Mouse (Mus musculus): ENCODE data around the gene Galnt15.
"Not testable (repeated sequence)": the region's sequence is repeated elsewhere in the genome, so short reads cannot be mapped to it uniquely, and the experiment has no call there.

The Galnt15 gene

DNA sequence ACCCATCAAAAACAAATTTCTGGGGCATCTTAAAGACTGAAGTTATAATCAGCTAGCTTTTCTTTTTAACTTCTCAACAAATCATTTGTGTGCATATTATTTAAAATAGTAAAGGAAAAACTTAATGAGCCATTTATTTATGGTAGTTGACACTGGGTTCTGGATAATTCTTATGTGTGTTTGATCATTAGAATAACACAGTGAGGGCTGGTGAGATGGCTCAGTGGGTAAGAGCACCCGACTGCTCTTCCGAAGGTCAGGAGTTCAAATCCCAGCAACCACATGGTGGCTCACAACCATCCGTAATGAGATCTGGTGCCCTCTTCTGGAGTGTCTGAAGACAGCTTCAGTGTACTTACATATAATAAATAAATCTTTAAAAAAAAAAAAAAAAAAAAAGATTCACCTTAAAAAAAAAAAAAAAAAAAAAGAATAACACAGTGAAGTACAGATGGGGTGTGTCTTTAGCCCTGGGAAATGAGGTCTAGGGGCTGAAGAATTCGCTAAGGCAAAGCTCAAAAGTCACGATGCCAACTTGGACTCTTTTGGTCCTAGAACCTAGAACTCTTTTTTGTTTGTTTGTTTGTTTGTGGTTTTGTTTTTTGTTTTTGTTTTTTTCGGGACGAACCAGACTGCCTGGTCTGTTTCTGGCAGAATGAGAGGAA lies 58.9 kb downstream of the Galnt15 start:
- DNase-seq (ENCODE audit: low spot score) = not testable (repeated sequence)

DNA sequence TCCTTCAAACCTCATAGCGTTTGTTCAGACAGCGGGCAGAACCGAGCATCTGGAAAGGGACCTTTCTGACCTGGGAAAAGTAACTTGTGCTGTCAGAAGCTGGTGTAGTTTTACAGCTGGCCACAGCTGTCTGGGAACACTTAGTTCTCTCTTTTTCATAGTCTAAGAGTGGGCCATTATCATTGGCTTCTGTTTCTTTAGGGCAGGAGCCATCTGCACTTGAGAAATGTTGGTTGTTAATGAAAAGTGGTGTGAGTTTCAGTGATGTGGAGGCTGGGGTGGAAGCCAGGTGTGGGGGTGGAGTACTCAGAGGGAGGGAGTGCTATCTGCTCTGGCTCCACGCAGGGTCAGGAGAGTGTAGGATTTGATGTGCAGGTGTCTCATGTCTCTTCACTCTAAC lies 62.3 kb downstream of the Galnt15 start:
- DNase-seq (ENCODE audit: low spot score) = no peak

DNA sequence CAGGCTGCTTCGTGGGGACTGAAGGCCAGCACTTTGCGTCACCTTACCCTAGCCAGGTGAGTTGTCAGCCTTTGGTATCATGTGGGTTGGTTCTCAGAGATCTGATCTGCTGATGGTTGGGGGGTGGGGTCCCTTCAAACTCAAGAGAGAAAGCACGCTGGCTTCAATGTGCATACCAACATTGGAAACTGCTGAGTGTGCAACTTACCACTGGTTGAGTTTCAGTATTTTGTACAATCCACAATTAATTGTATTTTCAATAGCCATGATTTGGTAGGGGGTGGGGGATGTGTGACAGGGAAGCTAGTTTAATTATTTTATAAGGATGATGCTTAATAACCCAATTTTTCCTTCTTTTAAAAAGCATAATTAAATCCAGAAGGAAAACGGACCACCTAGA lies 62.9 kb downstream of the Galnt15 start:
- DNase-seq (ENCODE audit: low spot score) = no peak

DNA sequence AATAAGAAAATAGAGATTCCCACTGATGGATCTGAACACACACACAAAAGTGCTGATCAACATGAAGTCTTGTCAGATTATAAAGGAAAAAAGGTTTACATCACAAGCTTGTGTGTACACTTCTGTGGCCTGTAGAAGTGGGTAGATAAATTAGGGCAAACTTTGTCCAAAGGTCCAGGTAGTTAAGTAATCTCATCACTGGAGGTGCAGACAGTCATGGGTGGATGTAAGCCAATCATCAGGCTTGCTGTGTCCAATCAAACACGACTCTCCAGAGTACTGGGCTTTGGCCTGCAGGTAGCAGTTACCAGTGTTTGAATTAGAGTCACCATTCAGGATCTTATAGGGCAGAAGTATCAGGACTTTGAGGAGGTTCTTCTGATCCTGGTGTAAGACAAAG lies 64.2 kb downstream of the Galnt15 start:
- DNase-seq (ENCODE audit: low spot score) = no peak

DNA sequence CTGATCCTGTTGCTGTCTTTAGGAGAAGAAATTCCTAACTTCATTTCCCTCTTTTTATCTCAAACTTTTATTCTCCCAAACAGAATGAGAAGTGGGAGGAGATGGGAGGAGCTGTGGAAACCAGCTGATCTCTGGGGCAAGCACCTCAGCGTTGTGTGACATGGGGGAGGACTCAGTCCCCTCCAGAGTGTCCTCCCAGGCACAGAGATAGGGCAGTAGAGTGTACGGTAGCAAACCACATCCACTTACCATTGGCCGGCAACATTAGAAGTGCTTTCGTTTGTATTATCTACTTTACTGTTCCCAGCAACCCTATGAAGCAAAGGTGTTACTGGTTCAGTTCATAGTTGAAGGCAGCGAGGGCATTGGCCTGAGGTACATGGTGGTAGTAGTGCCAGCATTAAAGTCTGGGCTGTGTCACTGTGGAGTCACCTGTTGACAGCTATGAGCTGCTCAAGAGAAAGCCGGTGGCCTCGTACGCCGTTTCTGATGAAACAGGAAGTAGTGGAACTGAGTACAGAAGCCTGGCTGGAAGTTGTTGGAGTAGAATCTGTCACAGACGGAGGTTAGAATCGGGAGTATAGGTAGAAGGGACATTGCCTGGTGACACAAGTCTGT lies 64.8 kb downstream of the Galnt15 start:
- DNase-seq (ENCODE audit: low spot score) = no peak

DNA sequence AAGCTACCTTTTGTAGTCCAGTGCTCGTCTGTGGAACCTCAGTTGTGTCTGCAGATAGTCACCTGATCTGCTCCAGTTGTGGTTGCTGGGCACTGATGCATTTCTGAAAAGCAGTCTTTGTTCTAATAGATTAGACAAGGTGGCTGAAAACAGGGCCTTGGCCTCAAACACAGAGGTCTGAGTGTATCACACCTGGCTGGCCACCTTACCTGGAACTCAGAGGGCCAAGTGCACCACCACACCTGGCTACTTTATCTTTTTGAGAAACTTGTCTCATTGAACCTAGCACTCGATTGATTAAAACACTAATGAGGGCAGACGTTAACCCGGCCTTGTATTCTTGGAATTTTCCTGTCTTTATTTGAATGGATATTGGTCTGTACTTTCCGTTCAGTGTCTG lies 66.9 kb downstream of the Galnt15 start:
- DNase-seq (ENCODE audit: low spot score) = no peak

DNA sequence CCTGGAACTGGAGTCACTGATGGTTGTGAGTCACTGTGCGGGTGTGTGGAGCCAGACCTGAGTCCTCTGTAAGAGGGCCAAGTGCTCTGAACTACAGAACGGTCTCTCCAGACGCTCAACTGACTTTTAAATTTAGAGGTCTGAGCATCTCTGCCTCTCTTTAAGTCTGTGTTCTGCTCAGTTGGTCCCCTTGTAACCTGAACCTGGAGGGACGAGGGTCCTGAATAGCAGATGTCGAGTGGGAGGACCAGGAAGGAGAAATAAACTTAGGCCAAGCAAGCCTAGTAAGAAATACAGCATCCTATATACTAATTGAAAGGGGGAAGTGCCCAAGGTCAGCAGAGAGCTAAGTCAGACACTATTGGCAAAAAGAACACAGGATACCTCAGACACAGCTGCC lies 68.0 kb downstream of the Galnt15 start:
- no peak for DNase-seq (ENCODE audit: low spot score)

DNA sequence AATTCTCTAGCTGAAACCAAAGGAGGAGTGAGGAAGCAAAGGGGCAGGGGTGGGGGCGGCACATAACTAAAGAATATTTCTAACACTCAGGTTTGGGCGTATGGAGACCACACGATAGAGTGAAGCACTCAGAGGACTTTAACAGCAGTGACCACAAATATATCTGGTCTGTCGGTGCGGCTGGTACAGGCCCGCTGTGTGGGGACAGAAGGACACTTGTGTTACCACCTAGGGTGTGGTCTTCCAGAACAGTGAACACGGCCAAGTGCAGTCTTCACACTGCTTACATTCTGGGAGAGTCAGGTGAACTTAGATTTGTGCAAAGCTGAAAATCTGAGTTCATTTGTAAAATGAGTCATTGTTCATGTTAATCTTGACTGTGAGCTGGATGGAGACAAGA lies 68.9 kb downstream of the Galnt15 start:
- no peak for DNase-seq (ENCODE audit: low spot score)

DNA sequence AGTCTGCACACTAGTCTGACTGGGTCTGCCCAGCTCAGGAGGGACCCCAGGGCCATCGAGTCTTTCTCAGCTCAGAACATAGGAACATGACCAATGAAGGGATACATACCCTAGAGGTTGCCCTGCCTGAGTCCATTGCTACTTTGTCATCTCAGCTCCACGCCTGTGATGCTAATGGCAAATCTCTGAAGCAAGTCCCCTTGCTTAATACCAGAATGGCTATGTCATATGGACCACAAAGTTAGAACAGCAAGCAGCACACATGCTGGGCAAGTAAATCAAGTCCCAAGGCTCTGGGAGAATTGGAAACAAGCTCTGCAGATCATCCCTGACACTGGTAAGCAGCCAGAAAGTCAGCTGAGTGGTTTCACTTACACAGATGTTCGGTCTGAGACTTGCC lies 70.2 kb downstream of the Galnt15 start:
- no peak for DNase-seq (ENCODE audit: low spot score)

DNA sequence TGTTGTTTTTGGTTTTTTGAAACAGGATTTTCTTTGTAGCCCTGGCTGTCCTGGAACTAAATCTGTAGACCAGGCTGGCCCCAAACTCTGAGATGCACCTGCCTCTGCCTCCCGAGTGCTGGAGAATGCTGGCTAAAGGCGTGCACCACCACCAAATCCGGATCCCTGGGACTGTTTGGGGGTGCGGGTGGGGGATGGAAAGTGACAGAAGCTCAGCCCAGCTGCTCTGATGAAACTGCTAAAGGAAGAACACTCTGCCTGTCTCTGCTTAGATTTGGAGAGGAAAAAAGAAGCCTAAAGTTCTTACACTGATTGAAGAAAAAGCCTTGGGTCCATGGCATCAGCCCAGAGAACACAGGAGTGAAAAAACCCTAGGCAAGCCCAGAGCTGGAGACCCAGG lies 74.8 kb downstream of the Galnt15 start:
- no peak for DNase-seq (ENCODE audit: low spot score)

DNA sequence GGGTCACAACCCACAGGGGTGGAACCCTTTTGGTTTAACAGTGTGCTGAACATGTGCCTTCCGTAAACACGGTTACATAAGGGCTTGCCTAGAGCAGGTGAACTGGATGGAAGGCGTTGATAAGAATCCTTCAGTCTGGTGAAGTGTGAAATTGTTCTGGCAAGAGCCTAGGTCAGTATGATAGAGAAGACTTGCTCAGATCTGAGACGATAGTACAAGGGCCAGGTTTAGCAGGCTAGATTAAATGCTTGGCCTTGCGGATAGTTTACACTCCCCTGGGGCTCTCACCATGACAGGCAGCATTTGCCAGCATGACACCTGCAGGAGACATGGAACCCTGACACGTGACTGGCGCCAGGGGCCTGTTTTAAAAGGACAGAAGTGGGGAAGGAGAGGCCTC lies 76.9 kb downstream of the Galnt15 start:
- DNase-seq (ENCODE audit: low spot score) = no peak

DNA sequence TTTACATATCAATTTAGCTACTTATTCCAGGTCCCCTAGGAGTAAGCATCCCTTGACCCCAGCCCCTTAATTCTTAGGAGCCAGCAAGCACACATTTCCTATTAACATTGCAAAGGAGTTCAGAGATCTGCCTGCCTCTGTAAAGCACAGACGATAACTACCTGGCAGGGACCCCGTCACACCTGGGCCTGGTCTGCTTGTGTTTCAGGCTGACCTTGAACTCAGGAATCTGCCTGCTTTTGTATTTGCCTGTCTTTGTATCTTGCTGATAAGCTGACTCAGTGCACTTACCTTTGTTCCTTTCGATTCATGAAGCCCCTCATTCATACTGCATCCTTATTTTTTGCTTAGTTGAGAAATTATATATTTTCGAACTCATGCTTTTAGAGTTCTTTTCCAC lies 78.1 kb downstream of the Galnt15 start:
- DNase-seq (ENCODE audit: low spot score) = no peak
